Mouse (Mus musculus) embryonic fibroblast, embryonic 13.5 days (primary cell): ENCODE measurements at regions not wholly inside any gene's neighbourhood (a gene's known extent, or its start where the extent isn't known, plus 50 kb on each side); places are given as distances from the start of the nearest gene placed in this dataset.
"Not testable (repeated sequence)": the region's sequence is repeated elsewhere in the genome, so short reads cannot be mapped to it uniquely, and the experiment has no call there.

Experiments used
- H3K27ac ChIP-seq: 2 replicates; pipeline ENCODE4 v1.5.1; 2012; ENCODE audit warnings: low read length, control low read depth, inconsistent platforms; ENCODE audit not compliant: insufficient read depth
- H3K4me1 ChIP-seq: 2 replicates; pipeline ENCODE4 v1.6.1; 2011; ENCODE audit warnings: low read length; ENCODE audit not compliant: control insufficient read depth, insufficient read depth
- H3K4me3 ChIP-seq: 2 replicates; pipeline ENCODE4 v1.5.1; 2011; ENCODE audit warnings: mild to moderate bottlenecking, control low read depth, low read length; ENCODE audit not compliant: insufficient read depth
- CTCF ChIP-seq: IDR thresholded peaks from 2 replicates; pipeline ENCODE4 v1.5.1; 2011; ENCODE audit warnings: mild to moderate bottlenecking, control low read depth, low read length, moderate library complexity, borderline replicate concordance; ENCODE audit not compliant: insufficient read depth
- POLR2A ChIP-seq: IDR thresholded peaks from 2 replicates; pipeline ENCODE4 v1.6.1; 2011; ENCODE audit warnings: low read depth, mild to moderate bottlenecking, control low read depth, low read length, moderate library complexity

- Histone ChIP-seq H3K4me1 (peaks cover 12% of the 10 kb centered on the region; the same call in 1 of the 2 replicates), H3K4me3 (no peak overlapping the region), H3K27ac (peak overlapping the region; percentile 60; the same call in 1 of the 2 replicates)
- no peak for TF ChIP-seq CTCF
- TF ChIP-seq POLR2A, result no peak
These were observed 73.8 kb upstream of the Spata13 start for GRCm38 (mm10) chr14:60559826-60560529.

GRCm38 (mm10) chr14:60576281-60576680, 57.5 kb upstream of the Spata13 start:
- Histone ChIP-seq H3K4me3 (no peak overlapping the region), H3K4me1 (no peaks in the 10 kb centered on the region), H3K27ac (no peak overlapping the region)
- TF ChIP-seq POLR2A, result no peak
- no peak for TF ChIP-seq CTCF

- not testable (repeated sequence) for H3K27ac ChIP-seq, H3K4me3 ChIP-seq, H3K4me1 ChIP-seq
These were observed 53.7 kb upstream of the Spata13 start for GRCm38 (mm10) chr14:60580131-60580530.
